Mouse (Mus musculus) stomach, postnatal 0 days (tissue): ENCODE results near the gene Rrh.

Experiments
- CTCF ChIP-seq: IDR thresholded peaks from 2 replicates; pipeline ENCODE4 v1.5.1; 2016; ENCODE audit warnings: antibody characterized with exemption, low read depth, mild to moderate bottlenecking, moderate library complexity
- EP300 ChIP-seq: optimal IDR thresholded peaks from 2 replicates; pipeline ENCODE3; 2016; ENCODE audit warnings: antibody characterized with exemption

DNA sequence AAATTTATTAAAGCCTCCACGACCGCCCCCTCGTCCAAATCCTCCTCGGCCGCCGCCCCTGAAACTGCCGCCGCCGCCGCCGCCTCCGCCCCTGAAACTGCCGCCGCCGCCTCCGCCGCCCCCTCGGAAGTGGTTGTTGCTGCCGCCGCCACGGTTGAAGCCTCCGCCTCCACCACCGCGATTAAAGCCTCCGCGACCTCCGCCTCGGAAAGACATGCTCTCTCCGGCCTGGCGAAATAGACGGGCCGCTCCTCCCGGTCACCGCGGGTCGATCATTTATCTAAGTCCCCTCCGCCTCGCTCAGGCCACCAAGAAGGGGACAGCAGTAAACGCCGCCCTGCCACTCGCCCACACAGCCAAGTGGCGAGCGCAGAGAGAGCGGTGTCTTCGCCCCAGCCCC is 8.2 kb upstream of the Rrh start:
- TF ChIP-seq CTCF = no peak
- TF ChIP-seq EP300 = no peak
